Mouse (Mus musculus) heart, postnatal 0 days (tissue): ENCODE results near the gene Mitf. TPM values are rescaled to one million over a fixed set of nuclear protein-coding genes. Genes with fewer than 3 reads are reported as not detected.

Source experiments
- ATAC-seq: fragments of 200-750 bp; cut with Nextera tagmentation; 2 replicates; pipeline ENCODE4 v1.8.0; 2017; ENCODE audit warnings: low read depth, moderate number of reproducible peaks, moderate library complexity; ENCODE audit not compliant: insufficient read depth
- DNase-seq: peaks from one replicate; pipeline ENCODE4 v3.0.0-alpha.2; 2016; ENCODE audit warnings: low spot score
- H3K27ac ChIP-seq: fragments of 300-500 bp; sonication (generic); 2 replicates; pipeline ENCODE4 v1.5.1; 2014; ENCODE audit warnings: low read depth, mild to moderate bottlenecking
- H3K27me3 ChIP-seq: fragments of 300-500 bp; sonication (generic); 2 replicates; pipeline ENCODE4 v1.6.1; 2014; ENCODE audit warnings: low read length, mixed read lengths; ENCODE audit not compliant: control insufficient read depth, insufficient read depth
- H3K36me3 ChIP-seq: fragments of 300-500 bp; sonication (generic); replicated peaks from 2 replicates; pipeline ENCODE4 v1.6.1; 2014; ENCODE audit warnings: low read length, mixed read lengths; ENCODE audit not compliant: control insufficient read depth, insufficient read depth
- H3K4me1 ChIP-seq: fragments of 300-500 bp; sonication (generic); 2 replicates; pipeline ENCODE4 v1.6.1; 2014; ENCODE audit warnings: antibody characterized with exemption; ENCODE audit not compliant: control insufficient read depth, insufficient read depth
- H3K4me2 ChIP-seq: fragments of 300-500 bp; sonication (generic); 2 replicates; pipeline ENCODE4 v1.6.1; 2014; ENCODE audit warnings: low read depth, mild to moderate bottlenecking, low read length, moderate library complexity
- H3K4me3 ChIP-seq: fragments of 300-500 bp; sonication (generic); 2 replicates; pipeline ENCODE4 v1.5.1; 2014; ENCODE audit warnings: low read depth, low read length
- H3K9ac ChIP-seq: fragments of 300-500 bp; sonication (generic); replicated peaks from 2 replicates; pipeline ENCODE4 v1.6.1; 2014; ENCODE audit warnings: low read depth, low read length, mixed read lengths
- H3K9me3 ChIP-seq: fragments of 300-500 bp; sonication (generic); replicated peaks from 2 replicates; pipeline ENCODE4 v1.6.1; 2016; ENCODE audit warnings: low read length; ENCODE audit not compliant: control insufficient read depth
- CTCF ChIP-seq: IDR thresholded peaks from 2 replicates; pipeline ENCODE4 v1.5.1; 2016; ENCODE audit warnings: antibody characterized with exemption, control low read depth, low read depth
- EP300 ChIP-seq: IDR thresholded peaks from 2 replicates; pipeline ENCODE4 v1.6.1; 2016; ENCODE audit warnings: antibody characterized with exemption, low read depth
- WGBS: fragments of 180-500 bp; shearing (Covaris S2); extraction: QIAGEN DNeasy Blood & Tissue Kit; methylation state at CpG from one replicate; pipeline ENCODE4 v1.1.7; 2014; 5-methylcytosine and 5-hydroxymethylcytosine counted together
- polyA plus RNA-seq: library from polyadenylated mRNA; unstranded; fragments of >200 nt; fragmentation: Nextera tagmentation; extraction: Ambion mirVana; gene quantifications from 2 replicates; pipeline ENCODE4 v1.2.1, GENCODE M21; 2015
- total RNA-seq: library from RNA; depleted of rRNA; stranded (reverse); fragments of >200 nt; gene quantifications from 2 replicates; pipeline ENCODE4 v1.2.3, GENCODE M21; 2014; ENCODE audit warnings: low replicate concordance

The Mitf gene
- total and polyA plus RNA-seq, 2 experiments from 2014 or later = 26.2 to 94.1 TPM

DNA sequence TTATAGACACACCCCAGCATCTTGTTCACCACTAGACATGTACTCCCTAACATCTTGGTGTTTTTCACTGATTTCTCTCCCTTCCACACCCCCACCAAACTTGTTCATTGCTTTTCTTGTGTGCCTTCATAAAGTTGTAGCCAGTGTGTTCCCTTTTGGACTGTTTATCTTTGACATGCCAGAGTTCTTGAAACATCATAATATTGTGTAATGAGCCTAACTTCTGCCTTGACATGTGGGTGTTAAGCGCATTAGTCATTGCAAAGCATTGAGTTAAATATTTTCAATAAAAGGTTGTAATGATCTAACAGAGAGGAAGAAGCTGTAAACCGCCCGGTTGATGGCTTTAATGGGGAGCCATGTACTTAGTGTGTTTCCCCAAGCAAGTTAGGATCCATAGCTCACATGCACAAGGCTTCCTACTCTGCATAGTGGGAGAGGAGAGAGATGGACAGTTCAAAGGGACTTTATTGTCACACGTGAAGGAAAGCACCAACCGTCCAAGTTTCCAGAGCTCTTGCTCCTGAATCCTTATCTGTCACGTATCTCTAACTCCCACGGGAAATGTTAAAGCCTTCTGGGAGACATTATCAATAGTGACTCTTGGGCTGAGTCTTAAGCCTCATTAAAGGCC is 19.9 kb downstream of the Mitf start:
- Histone ChIP-seq H3K9me3 (no peaks in the 10 kb centered on the region), H3K36me3 (no peaks in the 10 kb centered on the region), H3K9ac (no peak overlapping the region), H3K4me1 (peaks cover 12% of the 10 kb centered on the region), H3K27ac (no peak overlapping the region), H3K4me3 (no peak overlapping the region), H3K4me2 (no peak overlapping the region), H3K27me3 (no peaks in the 10 kb centered on the region)
- TF ChIP-seq EP300 (no peak), CTCF (no peak)
- WGBS = 71% methylated on average over 7 of the region's 7 CpGs
- no peak for ATAC-seq
- DNase-seq = no peak

DNA sequence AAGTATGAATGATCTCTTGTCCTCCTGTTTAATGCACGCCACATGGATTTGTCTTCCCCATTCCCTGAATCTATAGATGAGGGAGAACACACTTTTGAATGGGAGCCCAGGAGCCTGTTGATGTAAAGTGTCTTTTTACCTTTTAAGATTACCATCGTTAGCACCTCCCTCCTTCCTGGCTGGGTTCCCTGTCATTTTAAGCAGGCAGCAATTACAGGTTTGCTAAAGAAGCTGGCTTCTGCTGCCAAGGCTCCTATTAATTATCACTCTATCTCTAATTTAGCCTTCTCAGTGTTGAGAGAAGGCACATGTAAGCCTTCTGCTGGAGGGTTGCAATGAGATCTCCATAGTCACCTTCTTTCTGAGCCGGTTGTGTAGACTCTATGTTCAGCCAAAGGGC is 21.2 kb downstream of the Mitf start:
- 80% methylated on average over 3 of the region's 3 CpGs for WGBS

DNA sequence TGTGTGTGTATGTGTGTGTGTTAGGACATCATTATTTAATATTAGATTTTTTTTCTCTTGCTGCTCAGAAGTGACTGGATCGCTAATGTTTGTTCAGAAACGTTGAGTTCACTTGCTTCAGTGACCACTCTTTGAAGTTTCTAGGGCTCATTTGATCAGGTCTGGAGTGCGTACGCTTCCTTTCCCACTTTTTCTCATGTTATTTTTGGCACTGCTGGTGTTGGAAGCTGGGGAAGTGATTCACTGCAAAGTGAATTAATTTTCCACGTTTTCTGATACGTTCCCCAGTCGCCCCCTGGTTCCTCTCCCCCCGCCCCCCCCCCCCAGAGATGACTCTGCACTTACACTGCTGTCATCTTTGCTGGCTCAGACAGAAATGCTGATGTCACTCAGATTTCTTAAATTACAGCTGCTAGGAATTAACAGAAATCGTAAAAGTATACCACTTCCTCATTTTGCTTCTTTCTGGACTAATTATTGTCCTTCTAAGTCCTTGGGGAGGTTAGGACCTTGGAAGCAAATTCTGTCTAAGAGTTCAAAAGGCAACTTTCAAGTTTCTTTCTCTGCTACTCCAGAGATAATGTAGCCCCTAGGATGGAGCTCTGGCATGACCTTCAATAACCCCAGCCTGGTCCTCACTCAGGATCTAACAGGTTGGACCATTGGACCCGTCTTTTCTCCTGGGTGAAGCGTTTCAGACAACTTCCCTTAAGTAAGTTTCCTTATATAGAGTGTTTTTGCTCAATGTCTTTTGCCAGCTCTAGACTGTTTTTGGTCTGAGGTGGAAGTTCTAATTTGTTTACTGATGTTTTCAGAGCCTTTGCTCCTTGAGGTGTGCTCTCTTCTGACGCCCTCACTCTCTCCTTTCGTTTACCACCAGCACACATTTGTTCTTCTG is 22.2 kb downstream of the Mitf start:
- DNase-seq (no peak), ATAC-seq (no peak)
- H3K4me3 ChIP-seq = no peak overlapping the region
- WGBS = 38% methylated on average over 12 of the region's 13 CpGs
- H3K9ac ChIP-seq = no peak overlapping the region
- no peaks in the 10 kb centered on the region for H3K9me3 ChIP-seq
- no peaks in the 10 kb centered on the region for H3K36me3 ChIP-seq
- H3K4me2 ChIP-seq = no peak overlapping the region
- TF ChIP-seq EP300 = no peak
- no peak for TF ChIP-seq CTCF
- H3K4me1 ChIP-seq = peaks cover 12% of the 10 kb centered on the region
- H3K27ac ChIP-seq = no peak overlapping the region
- no peaks in the 10 kb centered on the region for H3K27me3 ChIP-seq

More for the DNA sequence above, 21.2 kb downstream of the Mitf start:
- Histone ChIP-seq H3K4me3 (no peak overlapping the region), H3K4me2 (no peak overlapping the region), H3K27ac (no peak overlapping the region), H3K27me3 (no peaks in the 10 kb centered on the region), H3K9ac (no peak overlapping the region), H3K9me3 (no peaks in the 10 kb centered on the region), H3K4me1 (peaks cover 12% of the 10 kb centered on the region), H3K36me3 (no peaks in the 10 kb centered on the region)
- no peak for TF ChIP-seq EP300
- TF ChIP-seq CTCF = no peak
- DNase-seq = no peak
- no peak for ATAC-seq

DNA sequence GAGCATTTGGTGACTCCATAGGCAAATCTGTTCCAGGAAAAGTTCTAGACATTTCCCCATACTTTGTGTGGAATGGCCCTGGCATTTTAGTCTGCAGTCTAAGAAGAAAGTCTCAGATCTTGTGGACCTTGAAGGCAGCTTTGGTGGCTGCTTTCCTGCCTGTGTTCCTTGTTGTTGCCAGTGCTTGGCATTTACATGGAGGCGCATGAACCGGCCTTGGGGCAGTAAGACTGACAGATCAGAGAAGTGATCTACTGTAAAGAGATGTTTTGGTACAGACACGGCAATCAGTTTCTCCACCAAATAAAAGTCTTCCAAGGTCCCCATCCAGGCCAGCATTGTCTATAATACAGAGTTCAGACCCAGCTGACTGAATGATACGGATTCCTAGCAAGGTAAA is 25.6 kb downstream of the Mitf start:
- ATAC-seq = no peak
- Histone ChIP-seq H3K36me3 (no peaks in the 10 kb centered on the region), H3K4me3 (no peak overlapping the region), H3K9ac (no peak overlapping the region), H3K27me3 (no peaks in the 10 kb centered on the region), H3K27ac (no peak overlapping the region), H3K4me2 (no peak overlapping the region), H3K4me1 (peaks cover 21% of the 10 kb centered on the region), H3K9me3 (no peaks in the 10 kb centered on the region)
- no peak for DNase-seq
- 96% methylated on average over 4 of the region's 4 CpGs for WGBS
- no peak for TF ChIP-seq CTCF
- TF ChIP-seq EP300 = no peak

DNA sequence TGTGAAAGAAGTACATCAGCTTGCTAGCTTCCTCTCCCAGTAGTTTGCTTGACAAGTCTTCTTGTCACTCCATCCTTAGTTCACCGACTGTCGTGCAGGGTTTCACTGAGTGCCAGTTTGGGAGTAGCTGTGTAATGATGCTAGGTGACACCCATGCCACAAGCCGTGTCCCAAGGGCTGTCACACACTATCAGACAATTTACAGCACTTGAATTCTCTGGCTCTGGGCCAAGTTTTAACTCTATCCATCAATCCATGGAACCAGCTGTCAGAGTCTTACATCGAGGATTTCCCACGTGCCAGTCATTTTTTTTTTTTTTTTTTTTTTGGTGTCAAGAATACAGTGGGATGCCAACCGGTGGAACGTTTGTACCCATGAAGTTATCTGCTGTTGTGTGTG is 29.3 kb downstream of the Mitf start:
- no peak overlapping the region for H3K27ac ChIP-seq
- H3K4me2 ChIP-seq = no peak overlapping the region
- TF ChIP-seq EP300 = no peak
- no peak for TF ChIP-seq CTCF
- no peak overlapping the region for H3K4me3 ChIP-seq
- H3K9ac ChIP-seq = no peak overlapping the region
- H3K4me1 ChIP-seq = peaks cover 10% of the 10 kb centered on the region; the same call in 1 of the 2 replicates
- H3K36me3 ChIP-seq = no peaks in the 10 kb centered on the region
- H3K9me3 ChIP-seq = no peaks in the 10 kb centered on the region
- no peaks in the 10 kb centered on the region for H3K27me3 ChIP-seq
- 33% methylated on average over 7 of the region's 7 CpGs for WGBS
- DNase-seq (no peak), ATAC-seq (no peak)
